Mouse (Mus musculus) bone marrow, adult 2 months (tissue): ENCODE measurements at regions not wholly inside any gene's neighbourhood (a gene's known extent, or its start where the extent isn't known, plus 50 kb on each side); places are given as distances from the start of the nearest gene placed in this dataset.

ENCODE experiments used
- H3K27ac ChIP-seq: fragments of 200-500 bp; 2 replicates; pipeline ENCODE4 v1.5.1; 2012; ENCODE audit warnings: low read depth, mild to moderate bottlenecking, control low read depth, inconsistent platforms, low read length; ENCODE audit not compliant: control insufficient read depth, poor library complexity, insufficient read depth
- H3K4me1 ChIP-seq: fragments of 200-500 bp; 2 replicates; pipeline ENCODE4 v1.6.1; 2011; ENCODE audit warnings: low read length; ENCODE audit not compliant: control insufficient read depth, insufficient read depth
- H3K4me3 ChIP-seq: fragments of 200-500 bp; replicated peaks from 2 replicates; pipeline ENCODE3; 2011; ENCODE audit warnings: mild to moderate bottlenecking, low read depth, low read length, control low read depth; ENCODE audit not compliant: control insufficient read depth
- CTCF ChIP-seq: fragments of 200-500 bp; IDR thresholded peaks from 2 replicates; pipeline ENCODE4 v1.5.1; 2011; ENCODE audit warnings: low read length, control low read depth; ENCODE audit not compliant: control insufficient read depth, insufficient read depth
- POLR2A ChIP-seq: fragments of 200-500 bp; IDR thresholded peaks from 2 replicates; pipeline ENCODE4 v1.6.1; 2011; ENCODE audit warnings: low read depth, mild to moderate bottlenecking, control low read depth, low read length, borderline replicate concordance; ENCODE audit not compliant: control insufficient read depth
- WGBS: fragments of 180-500 bp; shearing (Covaris S2); methylation state at CpG from one replicate; pipeline ENCODE4 v1.1.7; 2018; 5-methylcytosine and 5-hydroxymethylcytosine counted together

- TF ChIP-seq CTCF = no peak
- no peak for TF ChIP-seq POLR2A
- no peak overlapping the region for H3K27ac ChIP-seq
- H3K4me1 ChIP-seq = no peaks in the 10 kb centered on the region
- H3K4me3 ChIP-seq = no peak overlapping the region
- WGBS = 79% methylated on average over 4 of the region's 4 CpGs
These were observed 54.4 kb upstream of the 9630041A04Rik start for GRCm38 (mm10) chr9:101807249-101807648.

GRCm38 (mm10) chr9:101796718-101797117 is 64.9 kb upstream of the 9630041A04Rik start:
- H3K4me1 ChIP-seq = no peaks in the 10 kb centered on the region
- 44% methylated on average over 1 of the region's 1 CpGs for WGBS

DNA sequence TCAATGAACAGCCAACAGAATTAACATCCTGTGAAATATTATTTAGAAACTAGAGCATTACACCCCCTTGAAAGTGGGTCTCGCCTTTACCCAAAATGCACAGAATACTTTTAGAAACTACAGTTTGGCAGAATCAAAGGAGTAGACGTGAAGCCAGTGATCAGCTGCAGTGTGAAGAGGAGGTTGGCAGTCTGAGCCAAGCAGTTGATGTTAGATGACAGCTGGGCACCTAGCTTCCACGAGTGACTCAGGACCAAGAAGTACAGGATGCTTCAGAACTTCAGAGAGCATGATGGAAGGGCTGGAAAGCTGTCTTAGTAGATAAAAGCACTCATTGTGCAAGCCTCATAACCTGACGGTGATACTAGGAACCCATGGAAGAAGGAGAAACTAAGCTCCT is 65.6 kb upstream of the 9630041A04Rik start:
- TF ChIP-seq POLR2A (no peak), CTCF (no peak)
- Histone ChIP-seq H3K4me1 (no peaks in the 10 kb centered on the region), H3K27ac (no peak overlapping the region), H3K4me3 (no peak overlapping the region)
- WGBS = 71% methylated on average over 4 of the region's 4 CpGs

More at GRCm38 (mm10) chr9:101796718-101797117, 64.9 kb upstream of the 9630041A04Rik start:
- TF ChIP-seq CTCF = no peak
- no peak for TF ChIP-seq POLR2A
- no peak overlapping the region for H3K27ac ChIP-seq
- no peak overlapping the region for H3K4me3 ChIP-seq

DNA sequence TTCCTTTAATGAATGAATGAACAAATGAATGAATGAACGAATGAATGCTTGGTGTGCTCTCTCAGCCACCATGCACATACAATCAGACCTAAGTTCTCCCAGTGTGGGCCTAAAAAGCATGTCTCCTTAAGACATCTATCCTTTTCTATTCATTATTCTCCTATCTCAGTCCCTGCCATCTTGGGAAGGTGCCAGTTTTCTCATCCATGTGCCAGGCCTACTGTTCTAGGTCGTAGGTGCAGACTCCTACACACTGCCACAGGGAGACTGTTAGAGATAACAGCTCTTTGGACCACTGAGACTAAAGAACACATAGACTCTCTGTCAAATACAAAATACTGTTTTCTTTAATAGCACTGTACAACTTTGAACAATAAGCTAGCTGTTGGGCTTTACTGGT is 66.2 kb upstream of the 9630041A04Rik start:
- Histone ChIP-seq H3K4me3 (no peak overlapping the region), H3K4me1 (no peaks in the 10 kb centered on the region), H3K27ac (no peak overlapping the region)
- 54% methylated on average over 2 of the region's 2 CpGs for WGBS
- TF ChIP-seq CTCF (no peak), POLR2A (no peak)

DNA sequence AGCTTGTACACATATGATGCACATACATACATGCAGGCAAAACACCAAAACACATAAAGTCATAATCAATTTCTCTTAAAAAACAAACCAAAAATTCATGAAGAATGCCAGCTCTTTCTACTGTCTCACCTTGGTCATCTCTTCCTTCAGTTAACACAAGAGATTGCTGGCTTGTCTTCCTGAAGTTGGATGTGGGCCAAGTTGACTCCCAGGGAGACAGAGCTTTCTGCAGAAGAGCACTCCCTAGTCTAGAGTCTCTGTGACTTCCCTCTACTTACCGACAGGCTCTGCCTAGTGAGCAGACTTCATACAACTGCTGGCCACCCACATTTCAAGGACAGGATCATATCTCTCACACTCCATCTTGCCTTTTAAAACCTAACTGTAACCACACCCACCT is 70.7 kb upstream of the 9630041A04Rik start:
- no peaks in the 10 kb centered on the region for H3K4me1 ChIP-seq
- TF ChIP-seq POLR2A (no peak), CTCF (no peak)
- H3K4me3 ChIP-seq = no peak overlapping the region
- 69% methylated on average over 1 of the region's 1 CpGs for WGBS
- no peak overlapping the region for H3K27ac ChIP-seq

DNA sequence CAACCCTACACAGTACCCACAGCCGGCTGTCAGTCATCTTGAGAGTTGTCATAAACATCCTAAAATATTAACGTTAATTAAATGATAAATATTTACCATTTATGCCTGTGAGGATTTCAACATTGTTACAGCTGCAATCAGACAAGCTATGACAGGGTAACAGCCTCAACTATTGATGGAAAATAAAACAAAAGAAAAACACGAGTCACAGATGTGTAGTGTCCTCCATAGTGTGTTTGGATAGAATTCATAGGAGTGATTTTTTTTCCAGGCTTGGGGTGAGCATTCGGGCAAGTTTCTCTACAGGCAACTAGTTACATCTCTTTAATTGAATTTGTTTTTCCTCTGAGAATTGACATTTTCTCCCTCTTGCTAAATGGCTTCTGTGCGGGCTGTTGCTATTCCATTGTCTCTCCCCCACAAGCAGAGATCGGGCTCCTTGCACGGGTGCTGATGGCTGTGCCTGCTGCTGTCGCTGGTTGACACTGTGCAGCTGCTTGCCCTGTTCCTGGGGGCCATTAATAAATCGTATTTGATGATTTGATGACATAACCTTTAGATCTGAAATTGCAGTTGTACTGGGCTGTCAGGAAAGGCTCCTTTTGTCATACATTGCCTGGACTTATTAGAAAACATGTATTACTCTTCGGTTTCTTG is 120.6 kb upstream of the 9630041A04Rik start:
- Histone ChIP-seq H3K4me1 (no peaks in the 10 kb centered on the region), H3K4me3 (no peak overlapping the region), H3K27ac (no peak overlapping the region)
- WGBS = 73% methylated on average over 10 of the region's 10 CpGs
- no peak for TF ChIP-seq POLR2A
- TF ChIP-seq CTCF = no peak

- TF ChIP-seq POLR2A (no peak), CTCF (no peak)
- 59% methylated on average over 10 of the region's 10 CpGs for WGBS
- H3K4me1 ChIP-seq = no peaks in the 10 kb centered on the region
- no peak overlapping the region for H3K4me3 ChIP-seq
- H3K27ac ChIP-seq = no peak overlapping the region
These were observed 122.3 kb upstream of the 9630041A04Rik start for GRCm38 (mm10) chr9:101739322-101739721.

DNA sequence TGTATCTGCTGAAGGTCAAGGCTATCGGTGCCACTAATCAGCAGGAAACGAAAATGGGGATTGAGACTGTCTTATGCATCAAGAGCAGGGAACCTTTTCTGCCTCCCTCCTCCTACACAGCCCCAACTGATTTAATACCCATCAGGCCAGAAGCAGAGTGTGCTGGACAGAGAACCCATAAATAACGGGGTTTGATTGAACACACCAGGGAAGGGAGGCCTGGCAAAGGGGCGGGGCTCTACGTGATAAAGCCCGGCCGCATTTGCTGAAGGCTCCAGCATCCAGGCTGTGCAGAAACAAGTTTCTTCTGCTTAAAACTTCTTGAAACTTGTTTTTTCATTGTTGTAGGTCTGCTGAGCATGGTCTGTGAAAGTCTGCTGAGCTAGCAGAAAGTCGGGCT is 127.4 kb upstream of the 9630041A04Rik start:
- no peak for TF ChIP-seq POLR2A
- no peak for TF ChIP-seq CTCF
- H3K27ac ChIP-seq = no peak overlapping the region
- 74% methylated on average over 8 of the region's 8 CpGs for WGBS
- H3K4me3 ChIP-seq = no peak overlapping the region
- H3K4me1 ChIP-seq = no peaks in the 10 kb centered on the region
